In genomic region chr5:138694496-138695167, GRCm38 (mm10) we compare ENCODE assay signal across 9 mouse cellular contexts. TPM values are rescaled to one million over a fixed set of nuclear protein-coding genes. Genes with fewer than 3 reads are reported as not detected.
DNase-seq lines count a peak whose midpoint lies in the region; ATAC-seq lines count a peak whose summit lies in the region.
"Had no signal": no experiment of that assay in that cellular context is flagged by ENCODE, and none has a peak within 500 bp of the region (broad histone marks: within the 10 kb centered on the region; RNA-seq: fewer than 3 reads in every experiment).

No protein-coding gene starts in this region.

- peak; percentile 33 to 35 for DNase-seq in right cerebral cortex, adult 2 months (ENCODE audit: low spot score in 2 of 2)
- no peak for DNase-seq in right cerebral cortex, postnatal 4 days
- DNase-seq in brain, adult 2 months (ENCODE audit: low read depth, low spot score) = peak; percentile 42
- peak; percentile 7 to 12 for DNase-seq in layer of hippocampus, postnatal 36 days
- peak; percentile 2 to 19 for DNase-seq in thymus, postnatal 36 days
- DNase-seq in testis, postnatal 10 days (ENCODE audit: low spot score) = no peak
- DNase-seq in spleen, postnatal 4 days (ENCODE audit: low spot score in 2 of 2) = no peak

- ATAC-seq in monocyte, adult 5-6 weeks (replicated peaks; ENCODE audit: insufficient number of reproducible peaks, low FRiP score, low TSS enrichment, poor library complexity, severe bottlenecking) = no peak
- ATAC-seq: hindbrain, embryonic 16.5 days had no signal

RNA-seq across cellular contexts. Expression of gene Fam20c, which starts 59.7 kb away (rescaled TPM):
- total RNA-seq in layer of hippocampus, postnatal 36 days (2021) = 10 to 100 TPM; 29.1 to 30.3 TPM
- 6.6 to 31.5 TPM (median 17.6 TPM) in 3 replicates for total RNA-seq in monocyte, adult 5-6 weeks (2017)

Comparison
In these comparisons a context has a peak if more than half of its experiments do, and no peak if none do; other contexts are left out.
1. DNase-seq: peak in right cerebral cortex, adult 2 months (2 of 2), brain, adult 2 months (single experiment), layer of hippocampus, postnatal 36 days (2 of 2) and thymus, postnatal 36 days (2 of 2); none in right cerebral cortex, postnatal 4 days (single experiment), testis, postnatal 10 days (single experiment) and spleen, postnatal 4 days (0 of 2).